Mouse (Mus musculus) liver, embryonic 11.5 days (tissue): Measurements from ENCODE around the gene Ivd. TPM values are rescaled to one million over a fixed set of nuclear protein-coding genes. Genes with fewer than 3 reads are reported as not detected.

Source experiments
- ATAC-seq: fragments of 200-750 bp; cut with Nextera tagmentation; replicated peaks from 2 replicates; pipeline ENCODE4 v1.8.0; 2017; ENCODE audit warnings: moderate number of reproducible peaks, mild to moderate bottlenecking, moderate TSS enrichment, moderate library complexity; ENCODE audit not compliant: low FRiP score
- DNase-seq: peaks from one replicate; pipeline ENCODE4 v3.0.0-alpha.2; 2017; ENCODE audit warnings: low spot score
- H3K27ac ChIP-seq: fragments of 300-500 bp; sonication (generic); 2 replicates; pipeline ENCODE4 v1.5.1; 2014; ENCODE audit warnings: mild to moderate bottlenecking, low read depth, low read length, control low read depth
- H3K27me3 ChIP-seq: fragments of 300-500 bp; sonication (generic); replicated peaks from 2 replicates; pipeline ENCODE4 v1.6.1; 2014; ENCODE audit warnings: low read length, mixed read lengths; ENCODE audit not compliant: control insufficient read depth, insufficient read depth
- H3K36me3 ChIP-seq: fragments of 300-500 bp; sonication (generic); 2 replicates; pipeline ENCODE4 v1.6.1; 2014; ENCODE audit warnings: mild to moderate bottlenecking, low read length, moderate library complexity, mixed read lengths; ENCODE audit not compliant: control insufficient read depth, insufficient read depth
- H3K4me1 ChIP-seq: fragments of 300-500 bp; sonication (generic); replicated peaks from 2 replicates; pipeline ENCODE4 v1.6.1; 2014; ENCODE audit warnings: low read length, mixed read lengths; ENCODE audit not compliant: control insufficient read depth, insufficient read depth
- H3K4me2 ChIP-seq: fragments of 300-500 bp; sonication (generic); 2 replicates; pipeline ENCODE4 v1.6.1; 2014; ENCODE audit warnings: mild to moderate bottlenecking, control low read depth, moderate library complexity
- H3K4me3 ChIP-seq: fragments of 300-500 bp; sonication (generic); 2 replicates; pipeline ENCODE4 v1.5.1; 2014; ENCODE audit warnings: low read depth, low read length, control low read depth
- H3K9ac ChIP-seq: fragments of 300-500 bp; sonication (generic); 2 replicates; pipeline ENCODE4 v1.6.1; 2014; ENCODE audit warnings: low read depth, low read length, control low read depth
- H3K9me3 ChIP-seq: fragments of 300-500 bp; sonication (generic); 2 replicates; pipeline ENCODE4 v1.6.1; 2016; ENCODE audit warnings: low read length, inconsistent platforms, mixed read lengths; ENCODE audit not compliant: control insufficient read depth
- WGBS: fragments of 180-500 bp; shearing (Covaris S2); extraction: QIAGEN DNeasy Blood & Tissue Kit; methylation state at CpG from one replicate; pipeline ENCODE4 v1.1.7; 2014; 5-methylcytosine and 5-hydroxymethylcytosine counted together
- polyA plus RNA-seq: library from polyadenylated mRNA; unstranded; fragments of >200 nt; fragmentation: Nextera tagmentation; extraction: Ambion mirVana; gene quantifications from 2 replicates; pipeline ENCODE4 v1.2.1, GENCODE M21; 2014

Gene Ivd
- polyA plus RNA-seq, 1 experiment from 2014 or later: 48.6 TPM

DNA sequence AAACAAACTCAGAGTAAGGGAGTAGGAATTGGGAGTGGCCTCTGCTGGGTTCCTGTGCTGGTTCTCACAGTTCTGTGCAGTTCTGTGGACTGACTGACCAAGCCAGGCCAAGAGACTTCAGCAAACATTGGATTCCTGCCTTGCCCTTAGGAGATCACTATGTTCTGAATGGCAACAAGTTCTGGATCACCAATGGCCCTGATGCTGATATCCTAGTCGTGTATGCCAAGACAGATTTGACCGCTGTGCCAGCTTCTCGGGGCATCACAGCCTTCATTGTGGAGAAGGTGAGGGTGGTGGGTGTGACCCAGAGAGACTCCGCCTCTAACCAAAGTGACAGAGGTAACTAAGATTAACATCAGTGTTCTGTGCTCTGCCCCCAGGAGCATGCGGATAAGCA, 11.3 kb downstream of the Ivd start:
- Histone ChIP-seq H3K9ac (no peak overlapping the region), H3K4me2 (no peak overlapping the region), H3K4me1 (no peaks in the 10 kb centered on the region), H3K27ac (no peak overlapping the region), H3K36me3 (peaks cover 12% of the 10 kb centered on the region; the same call in 1 of the 2 replicates), H3K9me3 (no peaks in the 10 kb centered on the region), H3K27me3 (no peaks in the 10 kb centered on the region), H3K4me3 (no peak overlapping the region)
- ATAC-seq (no peak), DNase-seq (no peak)
- WGBS: 89% methylated on average over 5 of the region's 5 CpGs

DNA sequence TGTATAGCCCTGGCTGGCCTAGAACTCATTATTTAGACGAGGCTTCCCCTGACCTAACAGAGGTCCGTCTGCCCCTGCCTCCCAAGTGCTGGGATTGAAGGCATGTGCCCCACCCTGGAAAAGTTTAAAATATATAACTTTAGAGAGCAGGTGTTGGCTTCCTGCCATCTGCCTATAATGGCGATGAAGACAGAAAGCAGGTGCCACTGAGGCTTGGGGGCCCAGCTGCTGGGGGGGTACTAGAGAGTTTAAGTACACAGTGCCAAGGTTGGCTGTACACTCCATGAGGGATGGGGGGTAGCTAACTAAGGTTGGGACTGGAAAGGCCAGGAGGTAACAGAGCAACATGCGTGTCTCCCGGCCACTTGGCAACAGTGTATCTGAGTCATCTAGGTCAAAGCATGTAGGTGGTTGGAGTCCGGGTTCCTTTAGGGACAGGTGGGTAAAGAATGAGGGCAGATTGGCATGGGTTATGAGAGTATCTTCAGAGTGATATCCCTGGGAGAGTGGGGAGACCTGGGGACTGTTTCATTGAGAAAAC, 12.2 kb downstream of the Ivd start:
- no peaks in the 10 kb centered on the region for H3K9me3 ChIP-seq
- H3K27ac ChIP-seq: no peak overlapping the region
- DNase-seq: no peak
- H3K4me1 ChIP-seq: no peaks in the 10 kb centered on the region
- H3K36me3 ChIP-seq: peaks cover 12% of the 10 kb centered on the region; the same call in 1 of the 2 replicates
- 82% methylated on average over 6 of the region's 6 CpGs for WGBS
- H3K27me3 ChIP-seq: no peaks in the 10 kb centered on the region
- H3K9ac ChIP-seq: no peak overlapping the region
- ATAC-seq: no peak
- no peak overlapping the region for H3K4me3 ChIP-seq
- H3K4me2 ChIP-seq: no peak overlapping the region

DNA sequence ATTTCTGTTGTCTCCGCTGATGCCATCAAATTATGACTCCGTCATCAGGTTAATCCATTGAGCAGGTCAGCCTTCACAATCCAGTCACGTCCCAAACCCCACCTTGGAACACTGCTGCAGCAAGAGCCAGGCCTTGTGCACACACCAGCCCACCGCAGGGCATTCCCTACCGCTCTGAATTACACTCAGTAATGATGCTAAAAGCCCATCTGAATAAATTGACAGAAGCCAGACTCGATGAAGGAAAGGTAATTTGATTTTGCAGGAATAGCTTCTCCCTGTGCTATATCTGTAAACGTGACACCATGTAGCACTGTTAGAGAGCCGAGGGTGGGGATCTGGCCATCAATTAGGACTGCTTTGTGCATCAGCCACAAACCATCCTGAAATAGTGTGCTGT, 13.6 kb downstream of the Ivd start:
- H3K9ac ChIP-seq: no peak overlapping the region
- no peak overlapping the region for H3K27ac ChIP-seq
- no peak overlapping the region for H3K4me2 ChIP-seq
- no peaks in the 10 kb centered on the region for H3K27me3 ChIP-seq
- no peak for ATAC-seq
- no peak overlapping the region for H3K4me3 ChIP-seq
- 86% methylated on average over 8 of the region's 8 CpGs for WGBS
- DNase-seq: no peak
- H3K36me3 ChIP-seq: peaks cover 12% of the 10 kb centered on the region; the same call in 1 of the 2 replicates
- no peaks in the 10 kb centered on the region for H3K4me1 ChIP-seq
- H3K9me3 ChIP-seq: no peaks in the 10 kb centered on the region

DNA sequence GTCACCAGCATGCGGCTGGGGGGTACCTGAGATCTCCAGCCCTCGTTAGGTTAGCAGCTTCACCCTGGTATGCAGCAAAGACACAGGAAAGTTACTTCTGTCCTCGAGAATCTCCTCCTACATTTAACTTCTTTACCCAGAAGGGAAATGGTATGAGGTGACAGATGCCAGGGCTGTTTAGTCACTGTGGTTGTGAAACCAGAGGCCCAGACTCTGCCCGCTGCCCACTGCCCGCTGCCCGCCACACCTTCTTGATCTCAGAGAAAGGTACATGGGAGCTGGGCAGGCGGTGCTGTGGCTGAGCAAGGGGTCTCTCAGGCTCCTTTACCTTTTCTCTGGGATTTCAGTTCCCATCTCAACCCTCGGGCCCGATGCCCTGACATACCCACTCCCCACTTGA, 14.7 kb downstream of the Ivd start:
- Histone ChIP-seq H3K36me3 (peaks cover 10% of the 10 kb centered on the region; the same call in 1 of the 2 replicates), H3K4me2 (no peak overlapping the region), H3K4me1 (no peaks in the 10 kb centered on the region), H3K9ac (no peak overlapping the region), H3K9me3 (no peaks in the 10 kb centered on the region), H3K4me3 (no peak overlapping the region), H3K27ac (no peak overlapping the region), H3K27me3 (no peaks in the 10 kb centered on the region)
- DNase-seq (no peak), ATAC-seq (no peak)
- WGBS: 87% methylated on average over 9 of the region's 9 CpGs

DNA sequence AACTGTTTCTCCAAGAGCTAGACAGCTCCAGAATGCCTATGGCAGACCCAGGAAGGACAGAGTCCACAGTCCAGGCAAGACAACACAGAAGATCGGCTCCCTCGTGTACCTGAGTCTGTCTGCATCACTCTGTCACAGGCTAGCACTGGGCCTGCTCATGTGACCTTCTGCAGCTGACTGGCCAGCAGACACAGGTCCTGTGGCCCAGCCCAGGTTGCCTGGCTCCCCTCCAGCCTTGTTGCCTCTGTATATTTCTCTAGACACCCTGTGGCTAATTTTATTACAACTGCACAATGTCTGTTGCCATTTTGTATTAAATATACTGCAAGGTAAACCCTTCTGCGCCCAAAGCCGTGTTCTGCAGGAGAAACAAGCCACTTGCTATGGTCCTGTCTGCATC, 19.3 kb downstream of the Ivd start:
- 79% methylated on average over 4 of the region's 4 CpGs for WGBS
- no peak for ATAC-seq
- Histone ChIP-seq H3K4me2 (no peak overlapping the region), H3K27me3 (peaks cover 5% of the 10 kb centered on the region), H3K9me3 (no peaks in the 10 kb centered on the region), H3K9ac (no peak overlapping the region), H3K4me3 (no peak overlapping the region), H3K36me3 (0 out of 2 replicates have a peak, but pooled peaks cover 5% of the 10 kb centered on the region), H3K4me1 (peaks cover 6% of the 10 kb centered on the region), H3K27ac (no peak overlapping the region)
- no peak for DNase-seq

DNA sequence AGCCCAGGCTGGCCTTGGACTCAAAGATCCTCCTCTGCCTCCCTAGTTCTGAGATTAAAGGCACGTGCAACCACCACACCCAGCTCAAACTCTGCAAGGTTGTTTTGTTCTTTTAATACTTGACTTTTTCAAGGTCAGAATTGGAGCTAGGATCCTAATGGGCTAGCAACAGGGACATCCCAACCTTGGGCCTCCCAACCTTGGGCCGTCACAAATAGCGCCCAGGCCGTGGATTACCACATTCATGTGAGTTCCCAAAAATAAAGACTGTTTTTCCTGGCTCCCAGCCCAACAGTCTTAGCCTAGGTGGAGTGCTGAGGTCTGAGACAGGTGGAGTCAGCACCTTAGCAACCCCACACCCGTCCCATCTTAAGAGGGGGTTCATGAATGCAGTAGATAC, 20.2 kb downstream of the Ivd start:
- Histone ChIP-seq H3K27me3 (peaks cover 5% of the 10 kb centered on the region), H3K4me1 (peaks cover 6% of the 10 kb centered on the region), H3K9me3 (no peaks in the 10 kb centered on the region), H3K9ac (no peak overlapping the region), H3K4me2 (no peak overlapping the region), H3K4me3 (no peak overlapping the region), H3K36me3 (no peaks in the 10 kb centered on the region), H3K27ac (no peak overlapping the region)
- ATAC-seq (no peak), DNase-seq (no peak)
- WGBS: 83% methylated on average over 5 of the region's 5 CpGs

DNA sequence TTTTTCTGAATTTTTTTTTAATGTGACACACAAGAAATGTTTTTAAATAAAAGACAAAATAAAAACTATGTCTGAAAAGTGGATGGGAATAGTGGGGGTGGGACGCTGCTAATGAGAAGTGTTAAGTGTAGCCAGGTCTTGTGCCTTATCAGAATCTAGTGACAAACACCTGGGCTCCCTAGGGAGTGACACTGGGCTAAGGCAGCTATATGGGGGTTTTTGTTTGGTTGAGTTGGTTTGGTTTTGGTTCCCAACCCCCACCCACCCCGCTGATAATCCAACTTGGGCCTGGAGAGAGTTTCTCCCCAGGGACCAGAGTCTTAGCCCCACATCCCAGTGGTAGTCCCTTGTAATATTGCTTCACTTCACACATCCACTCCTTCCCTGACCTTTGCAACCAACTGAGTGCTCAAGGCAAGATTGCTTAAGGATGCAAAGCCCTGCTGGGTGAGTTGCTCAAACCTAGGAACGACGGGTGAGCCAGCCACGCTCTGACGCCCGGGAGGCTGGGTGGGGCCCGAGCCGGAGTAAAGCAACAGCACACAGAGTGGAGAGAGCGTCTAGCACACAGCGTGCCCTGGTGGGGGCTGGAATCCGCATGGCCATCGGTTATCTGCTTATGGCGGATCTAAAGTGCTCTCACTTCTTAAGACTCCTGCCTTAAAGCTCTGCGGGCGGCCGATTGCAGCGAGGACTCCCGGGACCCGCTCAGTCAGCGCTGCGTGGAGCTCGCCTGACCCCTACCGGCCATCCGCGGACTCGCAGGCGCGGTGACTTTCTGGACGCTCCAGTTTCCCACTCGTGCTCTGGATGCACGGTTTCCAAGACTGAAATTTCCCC, 21.3 kb downstream of the Ivd start:
- Histone ChIP-seq H3K27me3 (peaks cover 5% of the 10 kb centered on the region), H3K9me3 (no peaks in the 10 kb centered on the region), H3K9ac (peak overlapping the region; percentile 62), H3K4me3 (peak overlapping the region; percentile 47), H3K27ac (peak overlapping the region; percentile 22; the same call in 1 of the 2 replicates), H3K36me3 (no peaks in the 10 kb centered on the region), H3K4me1 (peaks cover 13% of the 10 kb centered on the region), H3K4me2 (peak overlapping the region; percentile 88)
- DNase-seq (peak; percentile 84), ATAC-seq (peak; percentile 53)
- 2% methylated on average over 32 of the region's 32 CpGs for WGBS

DNA sequence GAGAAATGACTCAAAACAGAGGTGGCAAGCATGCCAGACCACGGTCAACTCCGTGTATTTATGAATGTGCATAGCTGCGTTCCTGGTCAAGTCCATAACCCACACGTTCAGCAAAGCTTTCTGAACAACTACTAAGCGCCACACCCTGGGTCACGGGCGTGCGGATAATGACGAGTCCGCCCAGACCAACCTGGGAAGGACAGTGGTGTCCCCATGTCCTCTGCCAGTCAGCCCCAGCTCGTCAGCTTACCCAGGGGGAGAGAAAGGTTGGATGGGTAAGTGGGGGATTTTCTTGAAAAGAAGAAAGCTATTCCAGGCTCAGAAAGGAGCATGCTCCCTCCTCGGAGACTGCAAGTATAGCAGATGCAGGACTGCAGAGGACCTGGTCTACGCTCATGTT, 25.7 kb downstream of the Ivd start:
- peak overlapping the region; percentile 28 for H3K4me3 ChIP-seq
- peak overlapping the region; percentile 89 for H3K27ac ChIP-seq
- DNase-seq: no peak
- peak overlapping the region; percentile 71 for H3K4me2 ChIP-seq
- peaks cover 16% of the 10 kb centered on the region for H3K27me3 ChIP-seq
- peak; percentile 40 for ATAC-seq
- WGBS: 55% methylated on average over 13 of the region's 13 CpGs
- H3K36me3 ChIP-seq: no peaks in the 10 kb centered on the region
- H3K9me3 ChIP-seq: no peaks in the 10 kb centered on the region
- H3K9ac ChIP-seq: peak overlapping the region; percentile 67
- H3K4me1 ChIP-seq: peaks cover 21% of the 10 kb centered on the region
